Mouse (Mus musculus) erythroblast, adult 5-6 weeks (primary cell): Measurements from ENCODE around the gene Sys1. TPM values are rescaled to one million over a fixed set of nuclear protein-coding genes. Genes with fewer than 3 reads are reported as not detected.

ENCODE experiments used
- ATAC-seq: replicated peaks from 2 replicates; pipeline ENCODE4 v1.8.0; 2016; ENCODE audit warnings: moderate number of reproducible peaks, mild to moderate bottlenecking, moderate TSS enrichment, inconsistent platforms; ENCODE audit not compliant: poor library complexity, low FRiP score, severe bottlenecking
- total RNA-seq, 2 experiments: library from RNA; stranded (forward) in 1 of 2; stranded (reverse) in 1 of 2; fragments of 150-400 nt in 1 of 2; fragments of 200-764, 138-1000 nt in 1 of 2; gene quantifications; 2 replicates each; pipeline versions ENCODE4 v1.2.3 to v1.2.4; 2015 to 2017; ENCODE audit warnings: low replicate concordance in 2 of 2

Sys1 gene
- 7.1 and 9.8 TPM in 2 replicates for total RNA-seq (2015; ENCODE audit: low replicate concordance)
- total RNA-seq (2017; ENCODE audit: low replicate concordance), result 3.7 and 17.0 TPM in 2 replicates

DNA sequence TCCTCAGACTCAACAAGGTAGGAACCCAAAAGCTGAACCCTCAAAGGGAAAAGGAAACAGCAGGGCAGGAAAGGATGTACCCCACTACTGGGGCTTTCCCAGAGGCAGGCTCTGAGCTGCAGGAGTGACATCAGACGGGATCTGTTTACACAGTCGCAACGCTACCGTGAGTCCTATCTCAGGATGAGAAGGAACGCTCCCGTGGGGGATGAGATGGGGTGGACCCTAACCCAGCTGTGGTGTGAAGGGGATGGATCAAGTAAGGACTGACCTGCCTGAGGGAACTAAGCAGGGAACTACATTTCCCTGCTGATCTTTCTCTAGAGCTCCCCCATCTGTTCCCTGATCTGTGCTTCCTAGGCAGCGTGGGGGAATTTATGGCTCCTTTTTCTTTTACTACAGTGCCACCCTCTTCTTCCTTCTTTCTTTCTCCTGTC lies at the start of gene Sys1:
Gene Sys1 (plus strand): TSS at position 101 of the 437 bp plus-strand sequence.
- ATAC-seq, result no peak

DNA sequence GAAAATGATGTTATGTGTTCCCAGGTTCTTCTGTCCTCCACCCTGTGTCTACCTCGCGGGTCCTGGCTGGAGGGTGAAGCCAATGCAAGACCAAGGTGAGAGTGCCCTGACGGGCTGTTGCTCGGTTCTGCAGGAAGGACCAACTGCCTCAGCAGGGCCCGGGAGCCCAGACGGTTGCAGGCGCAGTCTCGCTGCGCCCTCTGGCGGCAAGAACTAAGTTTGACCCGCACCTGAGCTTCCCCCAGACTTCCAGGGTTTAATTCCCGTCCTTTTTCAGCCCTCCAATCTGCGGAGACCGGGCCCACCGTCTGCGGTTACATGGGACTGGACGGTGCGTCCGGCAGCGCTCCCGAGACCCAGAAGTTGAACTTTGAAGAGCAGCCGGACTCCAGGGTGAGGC lies 49.1 kb upstream of the Sys1 start:
- ATAC-seq, result no peak

DNA sequence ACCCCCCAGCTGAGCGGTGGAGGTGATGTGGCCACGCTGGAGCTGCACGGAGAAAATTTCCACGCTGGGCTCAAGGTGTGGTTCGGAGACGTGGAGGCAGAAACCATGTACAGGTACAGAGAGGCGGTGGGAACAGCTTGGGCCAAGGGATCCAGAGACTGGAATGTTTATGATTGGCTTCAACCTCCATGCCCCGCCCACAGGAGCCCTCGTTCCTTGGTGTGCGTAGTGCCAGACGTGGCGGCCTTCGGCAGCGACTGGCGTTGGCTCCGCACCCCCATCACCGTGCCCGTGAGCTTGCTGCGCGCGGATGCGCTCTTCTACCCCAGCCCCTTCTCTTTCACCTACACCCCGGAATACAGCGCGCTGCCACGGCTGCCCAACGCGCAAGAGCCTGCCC lies 42.6 kb upstream of the Sys1 start:
- ATAC-seq, result no peak

DNA sequence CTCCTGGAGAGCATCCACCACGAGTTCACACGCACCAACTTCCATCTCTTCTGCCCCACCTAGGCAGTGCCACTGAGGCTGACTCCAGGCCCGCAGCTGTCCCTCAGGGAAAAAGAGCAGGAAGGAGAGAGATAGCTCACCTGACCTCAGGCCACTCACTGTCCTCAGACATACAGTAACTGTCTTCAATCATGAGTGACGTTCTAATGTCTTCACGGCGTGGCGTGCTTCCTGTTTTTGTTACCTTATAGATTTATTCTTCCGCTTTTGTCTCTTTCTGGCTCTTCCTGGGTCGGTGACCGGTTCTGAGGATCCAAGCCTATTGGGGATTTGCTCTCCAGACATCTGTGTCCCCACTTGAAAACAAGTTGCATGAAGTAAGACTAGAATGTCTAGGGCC lies 42.2 kb upstream of the Sys1 start:
- no peak for ATAC-seq

DNA sequence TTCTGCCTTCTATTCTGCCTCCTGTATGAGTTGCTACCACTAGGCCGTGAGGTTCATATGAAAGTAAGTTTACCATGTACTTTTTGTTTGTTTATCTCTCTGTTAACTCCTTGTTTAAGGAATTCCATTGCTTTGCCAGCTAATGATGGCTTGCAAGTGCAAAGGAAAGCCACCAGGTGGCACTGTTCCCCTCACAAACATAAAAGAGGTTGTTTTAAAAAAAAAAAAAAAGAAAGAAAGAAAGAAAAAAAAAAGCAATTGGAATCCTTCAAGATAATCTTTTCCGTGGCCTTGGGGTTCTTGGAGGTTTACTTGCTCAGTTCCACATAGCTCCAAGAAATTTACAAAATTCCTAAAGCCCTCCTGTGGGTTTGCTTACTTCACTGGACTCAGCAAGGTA lies 39.6 kb upstream of the Sys1 start:
- no peak for ATAC-seq

DNA sequence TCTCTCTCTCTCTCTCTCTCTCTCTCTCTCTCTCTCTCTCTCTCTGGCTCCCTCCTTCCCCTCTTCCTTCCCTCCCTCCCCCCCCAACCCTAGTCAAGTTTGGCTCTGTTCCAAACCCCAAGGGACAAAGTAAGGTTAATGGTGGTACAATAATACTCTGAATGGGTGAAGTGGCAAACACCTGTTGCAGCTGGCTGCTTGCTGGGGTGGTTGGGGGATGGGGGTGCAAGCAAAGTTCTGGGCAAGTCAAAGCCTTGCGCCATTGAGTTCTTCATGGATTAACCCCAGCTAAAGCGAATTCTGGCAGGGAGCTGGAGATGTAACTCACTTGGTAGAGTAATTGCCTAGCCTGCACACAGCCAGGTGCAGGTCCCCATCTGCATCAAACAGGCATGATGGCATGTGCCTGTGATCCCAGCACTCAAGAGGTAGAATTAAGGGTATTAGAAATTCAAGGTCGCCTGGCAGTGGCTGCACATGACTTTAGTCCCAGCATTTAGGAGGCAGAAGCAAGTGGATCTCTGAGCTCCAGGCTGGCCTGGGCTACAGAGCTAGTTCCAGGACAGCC lies 38.4 kb upstream of the Sys1 start:
- ATAC-seq, result no peak

DNA sequence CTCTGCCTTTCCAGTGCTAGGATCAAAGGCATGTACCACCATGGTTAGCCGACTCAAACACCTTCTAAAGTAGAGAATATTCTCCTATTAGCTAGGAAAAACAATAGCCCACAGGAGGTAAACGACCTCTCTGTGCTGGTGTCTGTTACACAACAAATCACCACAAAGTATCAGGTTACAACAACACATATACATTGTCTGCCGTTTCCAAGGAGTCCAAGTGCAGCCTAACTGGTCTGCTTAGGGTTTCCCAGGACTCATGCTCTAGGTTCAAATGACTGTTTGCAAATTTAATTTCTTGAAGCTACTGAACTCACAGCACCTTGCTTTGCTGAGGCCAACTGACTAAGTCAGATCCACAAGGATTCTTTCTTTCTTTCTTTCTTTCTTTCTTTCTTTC lies 37.3 kb upstream of the Sys1 start:
- ATAC-seq, result no peak

DNA sequence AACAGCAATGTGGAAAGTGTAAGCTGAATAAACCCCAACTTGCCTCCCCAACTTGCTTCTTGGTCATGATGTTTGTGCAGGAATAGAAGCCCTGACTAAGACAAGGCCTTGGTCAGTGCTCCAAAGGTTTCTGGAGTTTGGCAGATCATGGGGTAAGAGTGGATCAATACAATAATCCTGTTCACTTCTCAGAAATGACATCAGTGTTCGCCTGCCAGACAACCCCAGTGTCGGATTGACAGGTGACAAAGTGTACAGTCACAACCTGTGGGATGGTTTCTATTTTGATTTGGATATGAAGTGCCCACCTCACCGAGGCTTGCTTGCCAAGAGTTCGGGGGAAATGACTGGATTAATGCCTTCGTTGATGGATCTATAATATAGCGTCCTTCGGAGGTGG lies 35.5 kb upstream of the Sys1 start:
- no peak for ATAC-seq

DNA sequence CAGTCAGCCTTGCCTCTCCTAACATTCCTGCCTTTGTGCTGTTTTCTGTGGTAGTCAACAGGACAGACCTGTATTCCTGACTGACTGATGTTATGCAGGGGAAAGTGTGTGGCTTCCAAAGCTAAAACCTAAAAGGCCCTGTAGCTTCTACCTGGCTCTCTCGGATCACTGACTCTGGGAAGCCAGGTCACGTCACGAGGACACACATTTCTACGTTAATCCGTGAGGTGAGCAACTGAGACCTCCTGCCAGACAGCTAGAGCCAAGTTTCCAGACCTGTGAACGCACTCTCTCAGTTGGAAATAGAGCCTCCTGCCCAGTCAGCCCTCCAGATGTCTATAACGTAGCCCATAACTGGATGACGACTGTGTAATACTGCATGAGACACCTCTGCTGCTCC lies 34.8 kb upstream of the Sys1 start:
- no peak for ATAC-seq

DNA sequence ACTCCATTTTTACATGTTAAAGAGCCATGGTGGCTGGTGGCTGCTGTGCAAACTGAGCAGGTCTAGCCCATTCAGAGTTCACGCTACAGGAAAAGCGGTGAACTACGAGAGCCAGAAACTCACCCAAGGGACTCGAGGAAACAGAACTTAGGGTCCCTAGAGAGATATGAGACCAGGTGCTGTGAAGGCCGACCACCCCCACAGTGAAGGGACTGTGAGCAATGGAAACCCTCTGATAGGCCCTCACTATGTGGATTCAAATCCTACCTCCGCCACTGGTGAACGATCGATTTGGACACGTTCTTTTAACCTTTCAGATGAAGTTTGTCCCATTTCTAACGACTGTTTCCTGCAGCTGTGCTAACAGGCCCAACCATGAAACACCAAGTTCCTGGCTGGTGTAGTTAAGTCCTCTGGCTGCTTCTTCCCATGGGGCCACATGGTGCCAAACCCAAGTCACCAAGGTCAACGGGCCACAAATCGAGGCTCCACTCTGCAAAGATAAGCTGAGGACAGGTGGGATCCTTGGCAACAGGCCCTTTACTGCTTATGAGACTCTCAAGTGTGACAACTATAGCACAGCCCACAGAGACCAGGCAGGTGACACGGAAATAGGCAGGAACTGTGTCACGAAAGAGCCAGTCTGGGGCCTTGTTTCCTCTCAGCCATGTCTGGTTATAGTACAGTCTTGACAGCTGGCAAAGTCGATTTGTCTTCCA lies 33.9 kb upstream of the Sys1 start:
- ATAC-seq, result no peak

DNA sequence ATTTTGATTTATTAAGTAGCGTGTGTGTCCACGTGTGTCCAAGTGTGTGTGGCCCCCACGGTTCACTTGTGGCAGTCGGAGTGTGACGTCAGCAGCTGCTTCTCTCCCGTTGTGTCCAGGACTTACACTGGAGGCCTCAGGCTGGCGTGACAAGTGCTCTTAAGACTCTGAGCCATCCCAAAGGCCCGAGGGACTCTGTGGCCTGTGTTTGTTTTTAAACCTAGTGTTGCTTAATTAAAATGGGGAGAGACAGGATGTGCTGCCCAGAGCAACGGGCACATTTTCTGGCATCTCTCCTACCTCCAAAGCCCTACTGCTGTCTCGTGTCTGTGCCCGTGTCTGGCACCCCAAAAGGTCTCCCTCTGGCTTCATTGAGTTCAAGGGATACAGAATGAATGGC lies 33.3 kb upstream of the Sys1 start:
- ATAC-seq, result no peak

DNA sequence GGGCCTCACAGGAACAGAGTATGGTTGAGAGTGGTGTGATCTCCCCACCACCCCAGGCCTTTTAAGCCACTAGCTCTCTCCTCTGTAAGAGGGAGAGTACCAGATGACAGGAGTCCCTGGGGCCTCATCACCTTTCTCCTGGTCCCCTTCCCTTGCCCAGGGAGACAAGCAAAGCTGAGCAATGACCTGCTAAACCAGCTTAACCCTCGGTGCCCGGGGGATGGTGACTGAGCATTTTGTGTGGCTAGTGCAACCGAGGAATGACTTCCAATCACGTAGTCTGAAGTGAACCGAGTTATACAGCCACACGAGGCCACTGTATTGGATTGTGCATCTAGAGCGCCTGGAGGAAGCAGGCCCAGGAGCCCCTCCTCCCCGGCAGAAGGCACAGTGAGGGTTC lies 32.4 kb upstream of the Sys1 start:
- ATAC-seq, result no peak

DNA sequence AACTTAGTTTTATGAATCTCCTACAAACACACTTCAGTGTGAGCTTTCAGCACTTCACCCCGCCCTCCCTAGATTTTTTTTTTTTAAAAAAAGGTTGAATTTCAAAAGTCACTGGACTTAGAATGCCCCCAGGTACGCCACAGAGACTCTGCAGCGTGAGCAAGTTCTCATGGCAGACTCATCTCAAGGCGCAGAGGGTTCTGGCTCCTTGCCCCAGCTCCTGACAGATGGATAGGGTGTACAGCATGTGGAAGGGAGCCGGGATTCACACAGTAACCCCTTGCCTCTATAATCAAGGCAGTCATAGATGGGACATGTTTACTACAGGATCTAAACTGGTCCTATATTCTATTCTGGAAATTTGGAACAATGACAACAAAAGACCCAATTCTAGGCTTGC lies 31.4 kb upstream of the Sys1 start:
- ATAC-seq, result no peak

DNA sequence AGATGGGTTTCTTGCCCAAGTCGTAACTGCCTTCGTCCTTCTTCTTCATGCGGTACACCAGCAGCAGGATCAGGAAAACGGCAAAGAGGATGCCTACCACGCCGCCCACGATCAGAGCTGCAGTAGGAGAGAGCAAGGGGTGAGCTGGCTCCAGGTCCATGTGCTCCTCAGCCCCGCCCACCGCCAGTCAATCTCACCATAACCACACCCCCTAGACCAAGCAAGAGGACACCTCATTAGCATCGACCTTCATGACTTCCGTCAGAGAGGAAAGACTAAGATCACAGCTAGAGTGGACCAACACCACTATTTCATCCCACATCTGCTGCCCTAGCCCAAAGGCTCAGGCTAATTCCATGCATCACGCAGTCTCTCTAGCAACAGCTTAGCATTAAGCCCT lies 30.6 kb upstream of the Sys1 start:
- ATAC-seq, result no peak

DNA sequence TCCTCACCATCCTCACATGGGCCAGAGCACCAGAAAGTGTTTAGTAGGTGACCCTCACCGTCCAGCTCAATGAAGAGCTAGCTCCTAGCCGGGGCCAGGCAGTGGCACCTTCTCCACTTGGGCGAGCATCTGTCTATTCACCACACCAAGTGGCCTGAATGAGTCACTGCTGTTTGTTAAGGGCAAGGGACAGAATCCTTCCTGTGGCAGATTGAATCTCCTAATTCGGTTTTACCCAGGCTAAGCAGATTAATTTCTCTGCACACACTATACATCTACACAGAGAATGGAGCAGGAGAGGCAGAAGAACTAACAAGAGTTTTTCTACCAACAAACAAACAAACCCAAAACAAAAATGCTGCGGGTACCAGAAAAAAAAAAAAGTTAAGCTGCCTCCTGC lies 29.8 kb upstream of the Sys1 start:
- no peak for ATAC-seq

DNA sequence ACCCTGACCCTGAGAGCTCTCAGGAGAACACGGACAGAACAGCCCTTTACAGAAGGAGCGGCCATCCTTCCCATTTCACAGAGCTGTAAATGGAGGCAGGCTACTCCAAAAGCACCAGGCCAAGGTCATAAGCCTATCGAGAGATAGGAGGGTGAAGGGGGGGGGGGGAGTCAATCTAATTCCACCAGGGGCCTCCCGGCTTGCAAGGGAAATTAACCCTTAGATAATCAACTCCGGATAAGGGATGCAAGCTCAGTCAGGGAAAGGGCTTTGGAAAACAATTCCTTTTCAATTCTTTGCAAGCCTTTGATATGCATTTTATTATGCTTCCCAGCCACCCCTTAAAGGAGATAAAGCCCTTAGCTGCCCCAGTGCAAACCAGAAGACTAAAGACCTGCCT lies 28.3 kb upstream of the Sys1 start:
- no peak for ATAC-seq

DNA sequence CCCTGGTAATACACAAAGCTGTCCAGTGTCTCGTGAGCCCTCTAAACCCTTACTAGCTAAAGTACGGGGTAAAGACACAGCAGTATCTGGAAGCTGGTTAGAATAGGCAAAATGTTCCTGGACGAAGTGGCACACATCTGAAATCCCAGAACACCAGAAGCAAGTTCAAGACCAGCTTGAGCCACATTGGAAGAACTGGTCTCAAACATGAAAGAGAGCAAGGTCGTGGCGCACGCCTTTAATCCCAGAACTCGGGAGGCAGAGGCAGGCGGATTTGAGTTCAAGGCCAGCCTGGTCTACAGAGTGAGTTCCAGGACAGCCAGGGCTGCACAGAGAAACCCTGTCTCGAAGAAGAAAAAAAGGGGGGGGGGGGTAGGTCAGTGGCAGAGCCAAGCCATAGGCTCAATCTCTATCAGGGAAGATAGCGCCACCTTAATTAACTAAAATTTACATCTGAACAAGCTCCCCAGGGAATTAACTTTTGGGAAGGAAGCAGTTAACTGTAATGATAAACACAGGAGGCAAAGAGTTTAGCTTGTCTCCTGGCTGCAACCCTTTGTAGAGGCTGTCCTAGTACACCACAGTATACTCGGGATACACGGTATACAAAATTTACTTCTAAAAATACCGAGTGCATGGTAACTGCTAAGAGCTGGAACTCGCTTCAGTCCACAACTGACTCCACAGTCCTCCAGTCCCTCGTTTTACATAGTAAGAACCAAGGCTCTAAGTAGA lies 26.7 kb upstream of the Sys1 start:
- ATAC-seq, result no peak

DNA sequence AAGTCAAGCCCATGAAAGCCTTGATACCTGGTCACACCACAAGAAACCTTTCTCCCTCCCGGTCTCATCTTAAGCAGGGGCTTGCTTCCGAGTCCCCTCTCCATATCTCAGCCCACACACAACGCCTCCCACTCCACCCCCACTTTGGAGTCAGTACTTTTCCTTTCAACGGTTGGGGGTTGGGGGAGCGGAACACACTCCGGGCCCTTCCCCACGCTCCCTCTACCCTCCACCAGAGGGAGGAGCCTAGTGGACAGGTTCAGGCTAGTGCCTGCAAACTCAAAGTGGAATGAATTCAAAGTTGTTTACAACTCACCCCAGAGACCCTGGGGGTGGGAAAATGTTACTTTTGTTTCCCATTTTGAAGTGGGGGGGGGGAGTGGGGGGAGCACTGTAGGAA lies 26.1 kb upstream of the Sys1 start:
- no peak for ATAC-seq

DNA sequence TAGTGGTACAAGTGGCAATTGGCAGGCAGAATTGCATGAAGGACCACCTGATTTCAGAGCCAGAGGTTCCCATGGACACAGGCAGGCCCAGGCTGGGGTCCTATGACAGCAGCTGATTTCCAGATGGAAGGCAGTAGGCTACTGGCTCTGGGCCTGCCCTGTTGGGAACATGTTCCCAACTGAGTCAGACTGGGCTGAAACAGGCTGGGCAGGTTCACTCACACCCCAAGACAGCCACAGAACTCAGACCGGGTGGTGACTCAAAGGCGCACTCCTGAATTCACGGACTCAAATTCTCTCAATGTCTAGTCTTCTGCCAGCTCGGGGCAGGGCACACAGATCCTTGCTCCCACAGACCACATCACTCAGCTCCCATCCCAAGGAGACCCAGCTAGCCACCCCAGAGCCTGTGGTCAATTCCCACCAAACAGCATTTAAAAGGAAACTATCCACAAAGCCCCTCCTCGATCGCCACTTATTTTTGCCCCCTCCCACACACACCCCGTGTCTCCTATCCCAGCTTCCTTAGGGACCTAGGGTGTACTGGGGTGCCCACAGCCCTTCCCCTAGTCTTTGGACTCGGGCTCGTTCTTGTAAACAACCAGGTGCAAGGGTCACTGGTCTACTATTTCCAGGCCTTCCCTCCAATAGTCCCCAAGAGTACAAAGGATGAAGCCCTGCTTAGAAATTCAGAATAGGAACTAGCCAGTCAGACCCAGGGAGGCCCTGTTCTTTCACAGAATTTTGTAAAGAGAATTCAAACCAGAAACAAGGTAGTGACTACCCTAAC lies 24.9 kb upstream of the Sys1 start:
- ATAC-seq, result no peak

DNA sequence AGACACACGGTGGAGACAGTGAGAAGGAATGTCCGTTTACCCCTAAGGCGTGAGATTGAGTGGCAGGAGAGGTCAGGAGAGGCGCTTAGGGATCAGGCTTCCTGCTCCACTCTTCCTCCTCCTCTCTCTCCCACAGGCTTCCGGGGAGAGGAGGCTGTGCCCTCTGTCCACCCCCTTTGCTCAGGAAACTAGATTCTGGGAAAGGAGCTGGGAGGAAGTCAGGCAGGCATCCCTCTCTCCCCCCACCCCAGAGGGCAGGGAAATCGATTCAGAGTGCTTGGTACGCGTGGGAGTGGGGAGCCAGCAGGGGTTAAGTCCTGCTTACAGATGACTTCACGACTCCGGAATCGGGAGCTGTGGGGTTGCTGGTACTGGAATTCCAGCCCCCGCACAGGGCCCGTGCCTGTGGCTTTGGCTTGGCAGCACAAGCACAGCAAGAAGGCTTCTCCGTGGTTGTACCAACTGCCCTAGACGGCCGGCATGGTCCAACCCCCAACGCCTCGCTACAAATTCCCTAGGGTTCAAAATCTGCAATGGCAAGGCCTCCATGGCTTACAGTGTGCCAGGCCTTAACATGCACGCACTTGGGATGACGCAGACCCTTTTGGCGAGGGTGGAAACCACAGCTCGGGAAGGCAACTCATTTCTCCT lies 24.1 kb upstream of the Sys1 start:
- no peak for ATAC-seq
